Mouse (Mus musculus): ENCODE data around the gene Lrig3.

GRCm38 (mm10) chr10:125970031-125970430 lies 4.1 kb downstream of the Lrig3 start:
- no peak for TF ChIP-seq GATA1 (IDR thresholded peaks at IDR 0.05; ENCODE audit: low read length)
- no peak for TF ChIP-seq TAL1 (IDR thresholded peaks at IDR 0.05; ENCODE audit: low read length)
